Mouse (Mus musculus): Measurements from ENCODE around the gene 4933430I17Rik. TPM values are rescaled to one million over a fixed set of nuclear protein-coding genes. Genes with fewer than 3 reads are reported as not detected.

Gene 4933430I17Rik
- total and polyA plus RNA-seq, 3 experiments = 0.05 to 0.27 TPM; not detected in 1

DNA sequence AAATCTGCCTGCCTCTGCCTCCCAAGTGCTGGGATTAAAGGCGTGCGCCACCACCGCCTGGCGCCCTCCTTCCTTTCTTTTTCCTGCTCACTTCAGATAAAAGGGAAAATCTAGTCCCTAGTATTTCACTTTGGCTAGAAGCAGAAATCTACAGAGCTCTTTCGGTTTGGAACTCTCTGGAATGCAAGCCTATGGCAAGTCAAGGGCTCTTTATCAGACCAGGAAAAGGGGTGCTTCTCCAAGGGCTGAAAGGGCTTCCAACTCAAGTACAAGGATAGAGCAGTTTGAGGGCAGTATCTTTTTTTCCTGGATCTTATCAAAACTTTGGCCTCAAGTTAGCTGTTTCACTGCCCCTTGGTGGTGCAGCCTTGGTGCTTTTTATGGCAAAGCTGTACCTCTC is 44.4 kb downstream of the 4933430I17Rik start:
- ATAC-seq (ENCODE audit: extremely low read depth, insufficient number of reproducible peaks, low FRiP score, poor library complexity, severe bottlenecking) (no peak), DNase-seq (ENCODE audit: low spot score) (no peak)
- Histone ChIP-seq H3K27me3 (ENCODE audit: insufficient read depth, low read length) (no peaks in the 10 kb centered on the region), H3K36me3 (replicated peaks) (no peaks in the 10 kb centered on the region), H3K4me3 (ENCODE audit: low read depth, low read length) (no peak overlapping the region), H3K4me1 (ENCODE audit: insufficient read depth, low read depth, low read length) (no peaks in the 10 kb centered on the region), H3K9me3 (replicated peaks) (no peaks in the 10 kb centered on the region)
- TF ChIP-seq TAL1 (conservative IDR thresholded peaks at IDR 0.05; ENCODE audit: low read depth, low read length) (no peak), CTCF (IDR thresholded peaks at IDR 0.05; ENCODE audit: low read depth, low read length) (no peak), GATA2 (IDR thresholded peaks at IDR 0.05; ENCODE audit: borderline replicate concordance, low read depth, low read length) (no peak), GATA1 (IDR thresholded peaks at IDR 0.05; ENCODE audit: borderline replicate concordance, low read length) (no peak), POLR2AphosphoS5 (IDR thresholded peaks at IDR 0.05; ENCODE audit: insufficient replicate concordance, low read depth, low read length) (no peak)

DNA sequence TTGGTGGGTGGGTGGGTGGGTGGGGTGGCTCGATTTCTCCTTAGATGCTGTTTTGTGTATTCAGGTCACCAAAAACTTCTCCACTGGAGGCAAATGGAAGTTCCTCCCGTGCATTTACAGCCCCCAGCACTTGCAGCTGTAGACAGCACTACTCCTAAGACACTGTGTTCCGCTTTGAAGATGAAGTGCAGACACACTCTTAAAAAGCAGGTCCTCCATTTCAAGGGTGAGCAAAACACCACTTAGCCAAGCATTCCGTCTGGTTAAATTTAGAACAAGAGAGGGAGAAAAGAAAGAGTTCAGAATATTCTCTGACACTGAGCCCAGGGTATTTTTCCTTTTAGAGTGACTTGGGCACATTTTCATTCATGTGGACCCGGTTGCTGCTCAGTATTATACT is 44.9 kb downstream of the 4933430I17Rik start:
- DNase-seq (ENCODE audit: low spot score) (no peak), ATAC-seq (ENCODE audit: extremely low read depth, insufficient number of reproducible peaks, low FRiP score, poor library complexity, severe bottlenecking) (no peak)
- Histone ChIP-seq H3K27me3 (ENCODE audit: insufficient read depth, low read length) (no peaks in the 10 kb centered on the region), H3K9me3 (replicated peaks) (no peaks in the 10 kb centered on the region), H3K4me1 (ENCODE audit: insufficient read depth, low read depth, low read length) (no peaks in the 10 kb centered on the region), H3K4me3 (ENCODE audit: low read depth, low read length) (no peak overlapping the region), H3K36me3 (replicated peaks) (no peaks in the 10 kb centered on the region)
- no peak for TF ChIP-seq CTCF (IDR thresholded peaks at IDR 0.05; ENCODE audit: low read depth, low read length)
- no peak for TF ChIP-seq POLR2AphosphoS5 (IDR thresholded peaks at IDR 0.05; ENCODE audit: insufficient replicate concordance, low read depth, low read length)
- TF ChIP-seq GATA1 (IDR thresholded peaks at IDR 0.05; ENCODE audit: borderline replicate concordance, low read length) = no peak
- TF ChIP-seq GATA2 (IDR thresholded peaks at IDR 0.05; ENCODE audit: borderline replicate concordance, low read depth, low read length) = no peak
- TF ChIP-seq TAL1 (conservative IDR thresholded peaks at IDR 0.05; ENCODE audit: low read depth, low read length) = no peak

DNA sequence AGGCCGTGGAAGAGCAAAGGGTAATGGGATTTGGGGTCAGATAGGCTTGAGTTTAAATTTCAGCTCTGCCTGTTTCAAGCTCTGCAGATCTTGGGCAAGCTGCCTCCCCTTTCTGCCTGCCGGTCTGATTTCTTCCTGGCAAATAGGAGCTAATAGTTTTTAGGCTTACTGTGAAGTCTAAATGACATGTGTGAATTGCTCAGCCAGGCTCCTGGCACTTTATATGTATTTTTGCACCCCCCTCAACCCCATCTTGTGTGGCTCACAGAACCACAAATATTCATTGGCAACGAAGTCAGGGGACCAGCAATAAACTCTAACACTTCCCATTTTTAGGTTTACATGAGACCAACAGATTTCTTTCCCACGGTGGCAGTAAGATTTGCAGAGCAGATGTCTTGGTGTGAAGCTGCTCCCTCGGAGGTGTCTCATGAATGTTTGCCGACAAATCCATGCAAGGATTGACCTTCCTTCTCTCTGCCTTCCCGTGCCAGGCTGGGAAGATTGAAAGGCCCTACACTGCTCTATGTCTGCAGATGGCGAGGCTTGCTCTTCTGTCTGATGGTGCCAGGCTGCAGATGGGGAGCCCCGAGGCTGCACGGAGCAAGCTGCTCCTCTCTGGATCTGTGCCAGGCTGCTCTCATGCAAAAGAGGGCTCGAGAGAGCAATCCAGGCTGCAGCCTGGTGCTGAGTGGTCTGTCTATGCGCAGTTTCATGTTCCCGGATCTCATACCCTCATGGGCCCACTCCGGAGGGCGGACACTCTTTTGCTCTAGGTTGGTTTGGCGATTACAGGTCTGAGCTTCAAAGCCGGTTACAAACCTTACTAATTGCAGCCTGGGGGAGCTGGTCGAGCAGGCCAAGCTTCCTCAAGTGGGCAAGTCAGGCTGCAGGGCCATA is 57.4 kb downstream of the 4933430I17Rik start:
- ATAC-seq (ENCODE audit: extremely low read depth, insufficient number of reproducible peaks, low FRiP score, poor library complexity, severe bottlenecking) = no peak
- DNase-seq (ENCODE audit: low spot score) = no peak
- Histone ChIP-seq H3K4me1 (ENCODE audit: insufficient read depth, low read depth, low read length) (no peaks in the 10 kb centered on the region), H3K4me3 (ENCODE audit: low read depth, low read length) (no peak overlapping the region), H3K36me3 (replicated peaks) (no peaks in the 10 kb centered on the region), H3K27me3 (ENCODE audit: insufficient read depth, low read length) (no peaks in the 10 kb centered on the region), H3K9me3 (replicated peaks) (peaks cover 7% of the 10 kb centered on the region)
- TF ChIP-seq CTCF (IDR thresholded peaks at IDR 0.05; ENCODE audit: low read depth, low read length) (no peak), POLR2AphosphoS5 (IDR thresholded peaks at IDR 0.05; ENCODE audit: insufficient replicate concordance, low read depth, low read length) (no peak), GATA2 (IDR thresholded peaks at IDR 0.05; ENCODE audit: borderline replicate concordance, low read depth, low read length) (no peak), TAL1 (conservative IDR thresholded peaks at IDR 0.05; ENCODE audit: low read depth, low read length) (no peak), GATA1 (IDR thresholded peaks at IDR 0.05; ENCODE audit: borderline replicate concordance, low read length) (no peak)

DNA sequence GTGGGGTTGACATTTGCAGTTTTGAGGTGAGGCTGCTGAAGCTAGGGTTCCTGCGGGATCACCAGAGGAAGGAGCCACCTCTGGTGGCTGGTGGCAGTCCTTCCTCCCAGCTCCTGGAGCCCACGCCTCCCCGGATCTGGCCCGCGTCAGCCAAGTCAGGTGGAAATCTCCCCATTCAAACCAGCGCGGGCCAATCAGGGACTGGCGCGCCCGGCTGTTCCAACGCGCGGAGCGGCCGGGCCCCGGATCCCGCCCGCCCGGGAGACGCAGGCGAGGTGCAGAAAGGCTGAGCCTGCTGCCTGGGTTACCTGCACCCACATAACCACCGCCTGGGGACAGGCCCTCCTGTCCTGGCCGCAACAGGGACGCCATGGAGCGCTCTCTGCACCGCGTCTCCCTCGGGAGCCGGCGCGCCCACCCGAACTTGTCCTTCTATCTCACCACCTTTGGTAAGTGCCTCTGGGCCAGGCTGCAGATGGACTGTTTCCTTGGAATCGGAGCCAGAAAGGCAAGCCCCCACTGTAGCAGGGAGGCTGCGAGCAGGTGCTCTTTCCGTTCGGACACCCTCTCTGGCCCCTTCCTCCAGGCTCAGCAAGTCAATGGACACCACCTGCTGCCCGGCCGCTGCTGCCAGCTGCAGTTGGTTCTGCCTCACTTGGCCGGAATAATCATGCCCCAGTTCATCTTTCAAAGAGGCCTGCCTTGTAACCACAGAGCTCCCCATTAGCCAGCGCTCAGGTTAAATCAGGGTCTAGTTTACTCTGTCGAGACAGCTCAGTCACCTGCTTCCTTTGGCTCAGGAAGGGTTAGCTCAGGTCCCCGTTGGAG is 58.3 kb downstream of the 4933430I17Rik start:
- no peak for DNase-seq (ENCODE audit: low spot score)
- no peak overlapping the region for H3K4me3 ChIP-seq (ENCODE audit: low read depth, low read length)
- no peaks in the 10 kb centered on the region for H3K36me3 ChIP-seq (replicated peaks)
- no peaks in the 10 kb centered on the region for H3K27me3 ChIP-seq (ENCODE audit: insufficient read depth, low read length)
- H3K4me1 ChIP-seq (ENCODE audit: insufficient read depth, low read depth, low read length) = no peaks in the 10 kb centered on the region
- no peak for ATAC-seq (ENCODE audit: extremely low read depth, insufficient number of reproducible peaks, low FRiP score, poor library complexity, severe bottlenecking)
- peaks cover 7% of the 10 kb centered on the region for H3K9me3 ChIP-seq (replicated peaks)
- TF ChIP-seq CTCF (IDR thresholded peaks at IDR 0.05; ENCODE audit: low read depth, low read length) = no peak

DNA sequence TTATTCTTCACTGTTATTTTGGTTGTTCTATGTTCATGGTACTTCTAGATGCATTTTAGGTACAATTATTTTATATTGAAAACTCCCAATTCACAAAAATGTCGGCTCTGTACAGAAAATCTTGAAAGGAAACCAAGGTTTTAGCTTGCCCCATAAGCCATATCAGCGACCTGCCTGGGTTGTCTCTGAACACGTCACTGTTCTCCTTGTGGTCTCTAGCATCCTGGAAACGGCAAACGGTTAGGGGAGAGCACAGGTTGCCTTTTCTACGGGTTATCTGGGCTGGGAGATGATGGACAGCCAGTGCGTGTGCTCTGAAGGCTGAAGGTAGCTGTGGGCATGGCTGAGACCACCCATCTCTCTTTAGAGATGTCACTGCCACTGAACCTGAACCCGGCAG is 61.9 kb downstream of the 4933430I17Rik start:
- ATAC-seq (ENCODE audit: extremely low read depth, insufficient number of reproducible peaks, low FRiP score, poor library complexity, severe bottlenecking) = no peak
- Histone ChIP-seq H3K4me3 (ENCODE audit: low read depth, low read length) (no peak overlapping the region), H3K4me1 (ENCODE audit: insufficient read depth, low read depth, low read length) (no peaks in the 10 kb centered on the region), H3K9me3 (replicated peaks) (peaks cover 7% of the 10 kb centered on the region), H3K36me3 (replicated peaks) (no peaks in the 10 kb centered on the region), H3K27me3 (ENCODE audit: insufficient read depth, low read length) (no peaks in the 10 kb centered on the region)
- DNase-seq (ENCODE audit: low spot score) = no peak
- TF ChIP-seq CTCF (IDR thresholded peaks at IDR 0.05; ENCODE audit: low read depth, low read length) = no peak
- no peak for TF ChIP-seq GATA2 (IDR thresholded peaks at IDR 0.05; ENCODE audit: borderline replicate concordance, low read depth, low read length)
- TF ChIP-seq TAL1 (conservative IDR thresholded peaks at IDR 0.05; ENCODE audit: low read depth, low read length) = no peak
- TF ChIP-seq GATA1 (IDR thresholded peaks at IDR 0.05; ENCODE audit: borderline replicate concordance, low read length) = no peak
- no peak for TF ChIP-seq POLR2AphosphoS5 (IDR thresholded peaks at IDR 0.05; ENCODE audit: insufficient replicate concordance, low read depth, low read length)

DNA sequence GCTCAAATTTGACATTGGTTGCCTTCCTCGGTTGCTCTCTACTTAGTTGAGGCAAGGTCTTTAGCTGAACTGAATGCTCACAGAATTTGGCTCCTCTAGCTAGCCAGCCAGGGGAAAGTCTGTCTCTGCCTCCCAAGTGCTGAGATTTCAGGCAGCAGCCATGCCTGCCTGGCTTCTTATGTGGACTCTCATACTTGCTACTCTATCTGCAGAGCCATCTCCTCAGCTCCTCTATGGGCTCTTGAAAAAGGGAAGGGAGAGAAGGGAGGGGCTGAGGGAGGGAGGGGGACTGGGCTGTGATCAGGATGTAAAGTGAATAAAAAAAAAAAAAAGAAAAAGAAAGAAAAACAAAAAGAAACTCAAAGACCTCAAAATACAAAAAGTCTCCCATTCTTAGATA is 65.7 kb downstream of the 4933430I17Rik start:
- no peak overlapping the region for H3K4me3 ChIP-seq (ENCODE audit: low read depth, low read length)
- H3K4me1 ChIP-seq (ENCODE audit: insufficient read depth, low read depth, low read length) = no peaks in the 10 kb centered on the region
- H3K36me3 ChIP-seq (replicated peaks) = no peaks in the 10 kb centered on the region
- TF ChIP-seq TAL1 (conservative IDR thresholded peaks at IDR 0.05; ENCODE audit: low read depth, low read length) (no peak), CTCF (IDR thresholded peaks at IDR 0.05; ENCODE audit: low read depth, low read length) (no peak), GATA2 (IDR thresholded peaks at IDR 0.05; ENCODE audit: borderline replicate concordance, low read depth, low read length) (no peak), GATA1 (IDR thresholded peaks at IDR 0.05; ENCODE audit: borderline replicate concordance, low read length) (no peak), POLR2AphosphoS5 (IDR thresholded peaks at IDR 0.05; ENCODE audit: insufficient replicate concordance, low read depth, low read length) (no peak)
- DNase-seq (ENCODE audit: low spot score) = no peak
- ATAC-seq (ENCODE audit: extremely low read depth, insufficient number of reproducible peaks, low FRiP score, poor library complexity, severe bottlenecking) = no peak
- no peaks in the 10 kb centered on the region for H3K27me3 ChIP-seq (ENCODE audit: insufficient read depth, low read length)
- H3K9me3 ChIP-seq (replicated peaks) = peaks cover 7% of the 10 kb centered on the region; the same call in 1 of the 2 replicates
